Mouse (Mus musculus) CH12.LX (cell line): ENCODE results near the gene Myh9.

Source experiments
- BHLHE40 ChIP-seq: IDR thresholded peaks from 2 replicates; pipeline ENCODE4 v1.6.1; 2011; ENCODE audit warnings: mild to moderate bottlenecking, low read depth, low read length, improper control_type of control experiment
- CTCF ChIP-seq, 2 experiments: IDR thresholded peaks in 1 of 2; conservative IDR thresholded peaks in 1 of 2; 2 replicates each; pipeline ENCODE4 v1.5.1; 2011 to 2012; ENCODE audit warnings: low read depth in 2 of 2, low read length in 2 of 2, improper control_type of control experiment in 1 of 2, inconsistent platforms in 1 of 2, mild to moderate bottlenecking in 1 of 2, moderate library complexity in 1 of 2
- ELF1 ChIP-seq: IDR thresholded peaks from 2 replicates; pipeline ENCODE4 v1.6.1; 2014; ENCODE audit warnings: low read depth, mild to moderate bottlenecking, inconsistent platforms, low read length, improper control_type of control experiment
- MAX ChIP-seq: IDR thresholded peaks from 2 replicates; pipeline ENCODE4 v1.6.1; 2011; ENCODE audit warnings: low read length, improper control_type of control experiment
- NELFE ChIP-seq: IDR thresholded peaks from 2 replicates; pipeline ENCODE4 v1.6.1; 2011; ENCODE audit warnings: low read depth, low read length, improper control_type of control experiment
- POLR2A ChIP-seq: IDR thresholded peaks from 2 replicates; pipeline ENCODE4 v1.6.1; 2011; ENCODE audit warnings: low read depth, mild to moderate bottlenecking, improper control_type of control experiment, low read length

DNA sequence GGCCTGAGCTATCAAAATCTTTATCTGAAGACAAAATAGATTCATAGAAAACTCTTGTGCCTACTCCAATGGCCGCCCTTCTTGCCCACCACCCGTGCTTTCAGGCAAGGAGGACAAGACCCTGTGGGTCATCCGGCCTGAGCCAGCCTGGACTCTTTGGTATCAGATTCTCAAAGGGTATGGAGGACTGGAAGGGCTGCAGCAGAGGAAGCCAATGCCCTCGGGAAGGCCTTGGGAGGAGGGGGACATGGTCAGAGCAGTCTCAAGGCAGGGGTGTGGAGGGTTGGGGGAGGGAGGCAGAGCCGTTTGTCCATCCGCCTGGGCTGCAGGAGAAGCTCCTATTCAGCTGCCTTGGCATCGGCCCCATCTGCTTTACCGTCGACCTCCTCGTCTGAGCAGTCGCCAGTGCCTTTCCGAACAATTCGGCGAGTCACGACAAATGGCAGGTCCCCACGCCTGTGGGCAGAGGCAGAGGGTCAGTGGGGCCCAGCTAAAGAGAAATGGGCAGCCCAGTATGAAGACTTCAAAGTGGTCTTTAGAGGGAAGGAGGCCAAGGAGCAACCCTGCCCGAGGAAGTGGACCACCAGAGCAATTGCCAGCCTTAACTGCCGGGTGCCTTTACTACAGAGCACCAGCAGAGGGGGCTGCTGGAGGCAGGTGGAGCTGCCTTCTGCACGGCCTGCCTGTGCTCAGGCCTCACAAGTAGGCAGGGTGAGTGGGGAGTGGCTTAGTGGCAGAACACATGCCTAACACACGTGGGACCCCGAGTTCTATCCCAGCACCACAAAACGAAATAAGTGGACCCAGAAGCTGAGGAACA lies 80.2 kb downstream of the Myh9 start:
- no peak for TF ChIP-seq NELFE
- TF ChIP-seq POLR2A = no peak; the same call in 1 of the 2 replicates
- TF ChIP-seq CTCF (conservative IDR thresholded peaks at IDR 0.05 in 1 of 2, IDR thresholded peaks at IDR 0.05 in 1 of 2; ENCODE audit: low read depth in 2 of 2, low read length in 2 of 2) = peak; percentile 23 to 60; a peak in 3 of 4 replicates
- no peak for TF ChIP-seq ELF1
- TF ChIP-seq BHLHE40 = no peak
- no peak for TF ChIP-seq MAX
